Mouse (Mus musculus) brain, embryonic 14.5 days (tissue): ENCODE results near the gene Prtg.

Source experiments
- CTCF ChIP-seq: fragments of 200-500 bp; IDR thresholded peaks from 2 replicates; pipeline ENCODE4 v1.5.1; 2012; ENCODE audit warnings: inconsistent platforms, mild to moderate bottlenecking, moderate library complexity, borderline replicate concordance; ENCODE audit not compliant: insufficient read depth, insufficient read length; ENCODE audit errors: extremely low read depth
- POLR2A ChIP-seq: fragments of 200-500 bp; IDR thresholded peaks from 2 replicates; pipeline ENCODE4 v1.6.1; 2012; ENCODE audit warnings: mild to moderate bottlenecking, inconsistent platforms, borderline replicate concordance; ENCODE audit not compliant: poor library complexity, insufficient read depth, insufficient read length, severe bottlenecking; ENCODE audit errors: extremely low read depth

- no peak for TF ChIP-seq POLR2A
- TF ChIP-seq CTCF: no peak
Measured at GRCm38 (mm10) chr9:72782121-72782520, 24.6 kb upstream of the Prtg start.
